Mouse (Mus musculus): ENCODE data around the gene Nme4. TPM values are rescaled to one million over a fixed set of nuclear protein-coding genes. Genes with fewer than 3 reads are reported as not detected.

Nme4 gene
- total RNA-seq (2023): 0.69 and 1.1 TPM in 2 replicates

DNA sequence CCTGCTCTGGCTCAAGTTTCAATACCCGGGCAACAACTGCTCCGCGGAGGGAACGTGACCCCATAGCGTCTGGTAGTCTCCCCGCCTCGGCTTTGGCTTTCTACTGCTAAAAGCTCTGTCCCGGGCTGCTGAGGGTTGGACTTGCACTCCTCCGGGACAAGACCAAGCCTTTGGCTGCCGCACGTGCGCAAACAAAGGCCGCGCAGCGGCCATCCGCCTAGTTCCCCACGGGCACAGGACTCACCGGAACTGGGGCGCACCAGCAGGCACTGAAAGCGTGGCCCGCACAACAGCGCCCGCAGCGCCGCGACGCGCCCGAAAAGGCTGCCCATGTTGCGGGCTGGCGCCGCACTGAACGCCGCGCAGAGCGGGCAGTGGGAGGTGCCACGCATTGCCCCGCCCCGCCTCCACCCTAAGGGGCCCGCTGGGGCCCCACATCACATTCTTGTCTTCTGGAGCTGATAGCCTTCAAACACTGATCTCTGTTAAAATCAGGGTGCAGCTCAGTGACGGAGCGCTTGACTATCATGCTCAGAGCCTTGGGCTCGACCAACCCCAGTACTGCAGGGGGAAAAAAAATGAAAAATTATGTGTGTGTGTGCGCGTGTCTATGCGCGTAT lies at the start of gene Nme4:
TSS of gene Nme4 (minus strand) at position 482 of the 620 bp plus-strand sequence.

DNA sequence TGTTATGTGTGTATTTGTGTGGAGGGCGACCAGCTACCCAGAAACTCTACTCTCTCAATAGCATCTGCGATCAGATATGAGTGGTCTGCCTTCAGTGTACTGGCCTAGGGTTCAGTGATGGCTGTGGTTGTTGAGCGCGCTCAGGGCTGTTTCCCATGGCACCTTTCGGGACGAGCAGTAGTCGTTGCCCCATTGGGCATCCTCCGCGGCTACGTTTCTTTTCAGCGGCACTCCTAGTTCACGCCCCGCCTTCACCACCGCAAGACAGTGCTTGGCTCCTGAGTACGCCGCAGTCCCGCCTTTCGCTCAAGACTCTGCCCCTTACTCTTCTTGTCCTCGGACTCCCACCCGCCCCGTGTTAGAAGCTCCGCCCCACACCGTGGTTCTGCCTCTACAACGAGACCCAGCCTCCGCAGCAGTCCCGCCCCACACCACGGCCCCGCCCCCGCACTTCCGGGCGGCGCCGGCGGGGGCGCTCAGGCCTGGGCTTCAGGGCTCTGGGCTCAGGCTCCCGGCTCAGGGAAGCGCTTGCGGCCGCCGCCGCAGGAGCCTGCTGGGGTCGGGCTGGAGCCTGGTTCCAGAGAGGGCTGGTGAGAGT lies 42.9 kb upstream of the Nme4 start, which contains the start of gene Axin1:
TSS of gene Axin1 (plus strand) at position 450 of the 598 bp plus-strand sequence.

DNA sequence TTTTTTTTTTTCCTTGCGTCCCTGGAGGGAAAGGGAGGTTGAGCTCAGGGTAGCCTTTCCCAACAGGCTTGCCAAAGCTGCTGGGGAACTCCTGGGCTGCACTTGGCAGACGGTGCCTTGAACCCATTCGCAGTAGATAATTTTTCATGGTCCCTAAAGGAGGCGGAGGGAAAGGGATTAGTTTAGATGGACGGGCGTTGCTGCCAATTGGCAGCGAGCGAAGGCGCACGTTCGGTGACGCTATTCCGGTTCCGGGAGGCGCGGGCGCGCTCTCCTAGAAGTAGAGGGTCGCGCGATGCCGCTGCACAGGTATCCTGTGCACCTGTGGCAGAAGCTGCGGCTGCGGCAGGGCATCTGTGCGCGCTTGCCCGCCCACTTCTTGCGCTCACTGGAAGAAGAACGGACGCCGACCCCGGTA lies 27.9 kb upstream of the Nme4 start, which contains the start of gene Mrpl28:
TSS of gene Mrpl28 (plus strand) at position 234 of the 418 bp plus-strand sequence.

DNA sequence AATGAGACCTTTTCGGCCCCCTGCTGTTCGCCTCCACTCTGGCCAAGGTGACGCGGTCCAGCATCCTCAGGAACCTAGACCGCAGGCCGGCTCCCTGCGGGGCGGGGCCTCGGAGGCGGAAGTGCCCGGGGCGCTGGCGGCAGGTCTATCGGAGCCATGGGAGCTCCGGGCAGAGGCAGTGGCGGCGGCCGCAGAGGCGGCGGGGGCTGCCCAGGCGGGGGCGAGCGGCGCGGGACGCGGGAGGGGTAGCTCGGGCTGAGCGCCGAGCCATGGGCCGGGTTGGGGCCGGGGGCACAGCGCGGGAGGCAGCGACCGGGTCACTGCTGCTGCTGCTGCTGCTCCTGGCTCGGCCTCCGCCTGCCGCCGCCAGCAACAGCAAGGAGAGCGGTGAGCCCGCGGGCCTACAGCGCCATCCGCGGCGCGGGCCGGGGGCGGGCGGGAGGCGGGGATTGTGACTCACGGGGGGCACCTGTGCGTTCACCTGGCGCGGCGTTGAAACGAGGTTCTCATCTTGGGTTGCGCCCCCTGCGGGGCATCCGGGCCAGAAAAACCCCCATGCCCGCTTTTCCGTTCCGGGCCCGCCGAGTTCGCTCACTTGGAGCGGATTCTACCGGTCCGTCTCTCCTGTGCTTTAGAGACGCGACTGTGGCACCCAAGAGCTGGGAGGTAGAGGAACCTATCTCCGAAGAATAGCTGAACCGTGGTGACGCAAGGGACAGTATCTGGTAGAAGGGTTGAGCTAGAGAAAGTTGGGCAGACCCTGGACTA lies 18.0 kb upstream of the Nme4 start, which contains the start of gene Tmem8:
TSS of gene Tmem8 (plus strand) at position 119 of the 768 bp plus-strand sequence.

DNA sequence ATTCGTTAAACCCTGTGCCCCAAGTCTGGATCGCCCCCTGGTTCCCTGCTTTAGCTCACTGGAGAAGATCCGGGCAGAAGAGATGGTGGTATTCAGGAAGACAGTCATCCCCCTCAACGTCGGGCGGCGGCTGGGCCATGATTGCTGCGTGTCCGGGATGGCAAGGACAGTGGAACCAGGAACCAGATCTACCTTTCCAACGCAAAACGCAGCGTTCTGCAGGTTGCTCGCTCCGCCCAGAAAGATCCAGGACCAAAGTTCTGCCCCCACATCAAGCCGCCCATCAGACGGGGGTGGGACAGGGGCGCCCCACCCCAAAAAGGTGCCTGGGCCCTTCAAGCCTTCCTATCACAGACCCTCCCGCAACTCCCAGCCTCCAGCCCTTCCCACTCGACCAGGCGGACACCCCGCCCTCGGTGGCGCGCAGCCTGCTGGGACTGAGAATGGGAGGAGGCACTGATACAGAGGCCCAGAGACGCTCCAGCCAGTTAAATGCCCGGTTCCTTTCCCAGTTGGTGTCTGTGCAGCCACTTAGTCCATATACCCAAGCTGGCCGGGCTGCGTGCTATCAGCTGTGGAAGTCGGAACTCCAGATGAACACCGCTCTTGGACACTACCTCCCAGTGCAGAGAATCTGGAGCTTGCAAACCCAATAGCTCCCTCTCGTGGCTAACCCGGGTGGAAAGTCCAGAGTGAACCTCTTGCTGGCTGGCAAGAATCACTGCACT lies 5.3 kb downstream of the Nme4 start, which contains the start of gene Decr2:
TSS of gene Decr2 (minus strand) at position 433 of the 728 bp plus-strand sequence.

DNA sequence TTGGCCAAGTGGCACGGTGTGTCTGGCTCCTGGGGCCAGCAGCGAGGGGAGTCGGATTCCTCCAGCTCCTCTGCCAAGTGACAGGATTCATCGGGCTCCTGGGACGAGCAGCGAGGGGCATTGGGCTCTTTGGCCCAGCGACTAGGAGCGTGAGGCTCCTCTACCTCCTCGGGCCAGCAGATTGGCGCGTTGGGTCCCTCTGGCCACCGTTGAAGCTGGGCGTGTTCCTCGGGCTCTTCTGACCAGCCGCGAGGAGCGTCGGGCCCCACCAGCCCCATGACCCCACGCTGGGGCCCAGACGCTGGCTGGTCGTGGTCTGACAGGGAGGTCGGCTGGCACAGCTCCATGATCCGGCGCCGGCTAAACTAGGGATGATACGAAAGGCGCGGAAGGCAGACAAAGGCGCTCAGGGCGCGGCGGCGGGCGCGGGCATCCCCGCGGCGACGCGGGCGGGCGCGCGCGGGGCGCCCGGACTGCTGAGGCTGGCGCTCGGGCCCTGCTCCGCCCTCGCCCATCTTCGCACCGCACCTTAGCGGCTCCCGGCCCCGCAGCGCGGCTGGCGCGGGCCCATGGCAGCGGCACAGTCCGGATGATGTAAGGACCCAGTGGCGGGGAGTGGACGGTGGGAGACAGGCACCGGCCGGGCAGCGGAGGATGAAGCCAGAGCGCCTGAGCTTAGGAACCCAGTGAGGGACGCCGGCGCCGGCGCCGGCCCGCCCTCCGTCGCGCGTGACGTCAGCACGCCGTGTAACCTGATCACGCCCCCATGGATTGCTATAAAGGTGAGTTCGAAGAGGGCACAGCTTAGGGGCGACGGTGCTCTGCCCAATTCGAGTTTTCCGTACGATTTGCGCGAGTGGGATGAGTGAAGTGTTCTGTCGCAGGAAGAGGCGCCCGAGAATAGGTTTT lies 26.3 kb downstream of the Nme4 start, which contains the start of gene Rab11fip3:
TSS of gene Rab11fip3 (minus strand) at position 725 of the 909 bp plus-strand sequence.

Other genes with a start within 250 kb of the Nme4 start
- gene Wdr90, start 234.1 kb downstream of the Nme4 start, total RNA-seq (2023): 21.9 and 25.5 TPM in 2 replicates
- 1.4 and 3.2 TPM in 2 replicates for gene Mcrip2, start 226.8 kb downstream of the Nme4 start, total RNA-seq (2023)
- 6.4 and 6.5 TPM in 2 replicates for gene Mettl26, start 220.5 kb downstream of the Nme4 start, total RNA-seq (2023)
- gene Wfikkn1, start 214.7 kb downstream of the Nme4 start, total RNA-seq (2023): 2.1 and 4.1 TPM in 2 replicates
- gene Rab40c, start 175.9 kb downstream of the Nme4 start, total RNA-seq (2023): 13.0 and 17.4 TPM in 2 replicates
- 34.9 and 36.2 TPM in 2 replicates for gene Pigq, start 150.7 kb downstream of the Nme4 start, total RNA-seq (2023)
- gene Nhlrc4, start 150.6 kb downstream of the Nme4 start, total RNA-seq (2023): not detected in 2 replicates
- gene A930017K11Rik, start 143.0 kb downstream of the Nme4 start, total RNA-seq (2023): not detected in 2 replicates
- 12.0 and 19.3 TPM in 2 replicates for gene Capn15, start 109.8 kb downstream of the Nme4 start, total RNA-seq (2023)
- 0.75 and 1.3 TPM in 2 replicates for gene Rab11fip3, start 26.0 kb downstream of the Nme4 start, total RNA-seq (2023)
- gene Decr2, start 5.3 kb downstream of the Nme4 start, total RNA-seq (2023): 2.5 and 3.0 TPM in 2 replicates
- gene Tmem8, start 17.7 kb upstream of the Nme4 start, total RNA-seq (2023): 63.4 and 78.1 TPM in 2 replicates
- gene Mrpl28, start 27.9 kb upstream of the Nme4 start, total RNA-seq (2023): 25.2 and 27.1 TPM in 2 replicates
- 33.5 and 42.1 TPM in 2 replicates for gene Axin1, start 43.1 kb upstream of the Nme4 start, total RNA-seq (2023)
- gene Pdia2, start 103.5 kb upstream of the Nme4 start, total RNA-seq (2023): 0.68 TPM in 1 of 2 replicates, not detected in the other
- 0.32 and 0.35 TPM in 2 replicates for gene Rgs11, start 107.3 kb upstream of the Nme4 start, total RNA-seq (2023)
- gene Arhgdig, start 112.2 kb upstream of the Nme4 start, total RNA-seq (2023): not detected in 2 replicates
- gene Fam234a, start 148.6 kb upstream of the Nme4 start, total RNA-seq (2023): 69.0 and 79.0 TPM in 2 replicates
- 39.7 and 54.8 TPM in 2 replicates for gene Luc7l, start 157.3 kb upstream of the Nme4 start, total RNA-seq (2023)